Mouse (Mus musculus) C2C12 (cell line): ENCODE measurements around the gene Inpp5a. TPM values are rescaled to one million over a fixed set of nuclear protein-coding genes. Genes with fewer than 3 reads are reported as not detected.

Experiments
- H3K27me3 ChIP-seq: one replicate; pipeline ENCODE4 v1.6.1; 2011; ENCODE audit not compliant: control insufficient read depth, insufficient read depth, insufficient read length
- H3K36me3 ChIP-seq: one replicate; pipeline ENCODE4 v1.6.1; 2011; ENCODE audit not compliant: control insufficient read depth, insufficient read depth
- H3K4me3 ChIP-seq: one replicate; pipeline ENCODE4 v1.5.1; 2011; ENCODE audit warnings: mild to moderate bottlenecking, control low read depth; ENCODE audit not compliant: poor library complexity, insufficient read depth, severe bottlenecking
- H3K79me2 ChIP-seq: one replicate; pipeline ENCODE4 v1.6.1; 2011; ENCODE audit not compliant: control insufficient read depth, insufficient read depth
- H3K79me3 ChIP-seq: one replicate; pipeline ENCODE4 v1.6.1; 2011; ENCODE audit warnings: low read depth, control low read depth
- H3ac ChIP-seq: one replicate; pipeline ENCODE3; 2011; ENCODE audit warnings: low read depth; ENCODE audit not compliant: control insufficient read depth, insufficient read length
- CEBPB ChIP-seq: IDR thresholded peaks from one replicate; pipeline ENCODE4 v1.6.1; 2011; ENCODE audit warnings: low read depth, mild to moderate bottlenecking, control low read depth, moderate library complexity
- CTCF ChIP-seq: IDR thresholded peaks from one replicate; pipeline ENCODE4 v1.5.1; 2011; ENCODE audit not compliant: control insufficient read depth, insufficient read depth, insufficient read length
- FOSL1 ChIP-seq: IDR thresholded peaks from one replicate; pipeline ENCODE4 v1.8.0; 2011; ENCODE audit warnings: mild to moderate bottlenecking, low read length; ENCODE audit not compliant: poor library complexity, insufficient read depth, severe bottlenecking
- MAX ChIP-seq: IDR thresholded peaks from one replicate; pipeline ENCODE4 v1.6.1; 2011; ENCODE audit warnings: mild to moderate bottlenecking, control low read depth
- MYOD1 ChIP-seq: IDR thresholded peaks from one replicate; pipeline ENCODE4 v1.6.1; 2011; ENCODE audit warnings: low read depth; ENCODE audit not compliant: control insufficient read depth, insufficient read length
- MYOG ChIP-seq: IDR thresholded peaks from one replicate; pipeline ENCODE4 v1.6.1; 2011; ENCODE audit not compliant: control insufficient read depth, insufficient read length; ENCODE audit errors: extremely low read depth
- USF1 ChIP-seq: IDR thresholded peaks from one replicate; pipeline ENCODE4 v1.6.1; 2011; ENCODE audit warnings: low read depth, mild to moderate bottlenecking, control low read depth, moderate library complexity
- polyA plus RNA-seq: library from polyadenylated mRNA; unstranded; fragments of >200 nt; fragmentation: generic; extraction: Trizol; gene quantifications from one replicate; pipeline ENCODE4 v1.2.1, GENCODE M21; 2012; ENCODE audit warnings: missing spikeins

The Inpp5a gene
- polyA plus RNA-seq, 1 experiment, result 22.7 TPM

- no peaks in the 10 kb centered on the region for H3K79me3 ChIP-seq
- no peaks in the 10 kb centered on the region for H3K36me3 ChIP-seq
- H3K27me3 ChIP-seq, result no peaks in the 10 kb centered on the region
- no peak overlapping the region for H3ac ChIP-seq
- TF ChIP-seq CEBPB (no peak), MAX (no peak), MYOG (no peak), MYOD1 (no peak), CTCF (no peak), FOSL1 (no peak), USF1 (no peak)
- no peaks in the 10 kb centered on the region for H3K79me2 ChIP-seq
- no peak overlapping the region for H3K4me3 ChIP-seq
These were observed 175.3 kb downstream of the Inpp5a start for GRCm38 (mm10) chr7:139564161-139564560.

DNA sequence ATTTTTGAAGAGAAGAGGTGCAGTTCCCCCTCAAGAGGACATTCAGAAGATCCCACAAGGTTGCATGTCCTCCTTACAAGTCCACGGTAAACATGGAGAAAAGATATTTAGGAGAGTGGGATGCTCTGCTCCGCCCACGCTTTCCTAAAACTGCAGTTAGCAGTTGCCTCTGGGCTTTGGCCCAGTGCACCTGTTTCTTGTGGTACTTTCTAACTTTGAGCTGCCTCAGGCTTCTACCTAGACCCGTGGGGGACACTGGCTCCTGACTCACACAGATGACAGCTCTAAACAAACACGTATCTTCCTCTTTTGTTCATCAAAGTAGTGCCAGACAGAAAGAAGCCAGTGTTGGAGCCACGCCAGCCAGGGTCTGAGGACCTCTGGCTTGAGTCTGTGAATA, 177.1 kb downstream of the Inpp5a start:
- no peaks in the 10 kb centered on the region for H3K79me3 ChIP-seq
- TF ChIP-seq FOSL1, result no peak
- no peak for TF ChIP-seq MAX
- no peak for TF ChIP-seq MYOG
- no peak for TF ChIP-seq MYOD1
- no peak for TF ChIP-seq CTCF
- no peak for TF ChIP-seq USF1
- no peak for TF ChIP-seq CEBPB
- no peaks in the 10 kb centered on the region for H3K79me2 ChIP-seq
- H3K4me3 ChIP-seq, result no peak overlapping the region
- H3K27me3 ChIP-seq, result no peaks in the 10 kb centered on the region
- H3ac ChIP-seq, result no peak overlapping the region
- no peaks in the 10 kb centered on the region for H3K36me3 ChIP-seq

GRCm38 (mm10) chr7:139566533-139566932, 177.6 kb downstream of the Inpp5a start:
- no peaks in the 10 kb centered on the region for H3K79me3 ChIP-seq
- H3ac ChIP-seq, result no peak overlapping the region
- no peak for TF ChIP-seq MYOD1
- TF ChIP-seq USF1, result no peak
- no peak for TF ChIP-seq CTCF
- TF ChIP-seq CEBPB, result no peak
- TF ChIP-seq FOSL1, result no peak
- TF ChIP-seq MYOG, result no peak
- no peak for TF ChIP-seq MAX

DNA sequence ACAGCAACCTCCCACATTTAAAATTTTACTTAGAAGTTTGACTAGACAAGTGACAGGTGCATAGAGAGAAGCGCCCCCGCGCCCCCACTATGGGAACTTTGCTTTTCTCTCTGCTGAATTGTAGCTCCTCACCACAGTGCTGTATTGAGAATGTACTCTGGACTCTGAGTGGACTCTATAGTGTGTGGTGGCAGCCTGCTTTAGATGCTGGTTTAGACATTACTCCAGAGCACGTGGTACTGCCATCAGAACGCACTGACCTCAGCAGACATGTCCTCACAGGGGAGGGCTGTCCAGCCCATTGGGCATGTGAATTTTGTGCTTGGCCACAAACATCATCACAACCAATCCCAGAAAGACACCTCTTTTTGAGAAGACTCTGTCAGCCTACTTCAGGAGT, 181.9 kb downstream of the Inpp5a start:
- H3K79me3 ChIP-seq, result no peaks in the 10 kb centered on the region
- H3K27me3 ChIP-seq, result no peaks in the 10 kb centered on the region
- no peak overlapping the region for H3ac ChIP-seq
- no peaks in the 10 kb centered on the region for H3K36me3 ChIP-seq
- no peak for TF ChIP-seq CEBPB
- no peak for TF ChIP-seq USF1
- no peak for TF ChIP-seq MYOG
- no peak for TF ChIP-seq CTCF
- no peak for TF ChIP-seq MAX
- no peak for TF ChIP-seq MYOD1
- TF ChIP-seq FOSL1, result no peak
- H3K4me3 ChIP-seq, result no peak overlapping the region
- H3K79me2 ChIP-seq, result no peaks in the 10 kb centered on the region

More at GRCm38 (mm10) chr7:139566533-139566932, 177.6 kb downstream of the Inpp5a start:
- Histone ChIP-seq H3K79me2 (no peaks in the 10 kb centered on the region), H3K27me3 (no peaks in the 10 kb centered on the region), H3K4me3 (no peak overlapping the region), H3K36me3 (no peaks in the 10 kb centered on the region)

- Histone ChIP-seq H3K27me3 (no peaks in the 10 kb centered on the region), H3K79me2 (no peaks in the 10 kb centered on the region), H3K4me3 (no peak overlapping the region), H3K36me3 (no peaks in the 10 kb centered on the region), H3ac (no peak overlapping the region), H3K79me3 (no peaks in the 10 kb centered on the region)
- TF ChIP-seq FOSL1 (no peak), USF1 (no peak), MAX (no peak), MYOG (no peak), CTCF (no peak), MYOD1 (no peak)
These were observed 183.8 kb downstream of the Inpp5a start for GRCm38 (mm10) chr7:139572665-139573064.

GRCm38 (mm10) chr7:139576064-139576686, 187.3 kb downstream of the Inpp5a start:
- TF ChIP-seq CEBPB (no peak), MYOG (no peak), MAX (no peak), USF1 (no peak), CTCF (no peak), MYOD1 (no peak), FOSL1 (no peak)
- Histone ChIP-seq H3K36me3 (no peaks in the 10 kb centered on the region), H3ac (no peak overlapping the region)

More at GRCm38 (mm10) chr7:139576064-139576686, 187.3 kb downstream of the Inpp5a start:
- Histone ChIP-seq H3K4me3 (no peak overlapping the region), H3K79me3 (no peaks in the 10 kb centered on the region), H3K27me3 (no peaks in the 10 kb centered on the region), H3K79me2 (no peaks in the 10 kb centered on the region)
